Comparison of ENCODE assay signal across 9 mouse cellular contexts in the genomic region with DNA sequence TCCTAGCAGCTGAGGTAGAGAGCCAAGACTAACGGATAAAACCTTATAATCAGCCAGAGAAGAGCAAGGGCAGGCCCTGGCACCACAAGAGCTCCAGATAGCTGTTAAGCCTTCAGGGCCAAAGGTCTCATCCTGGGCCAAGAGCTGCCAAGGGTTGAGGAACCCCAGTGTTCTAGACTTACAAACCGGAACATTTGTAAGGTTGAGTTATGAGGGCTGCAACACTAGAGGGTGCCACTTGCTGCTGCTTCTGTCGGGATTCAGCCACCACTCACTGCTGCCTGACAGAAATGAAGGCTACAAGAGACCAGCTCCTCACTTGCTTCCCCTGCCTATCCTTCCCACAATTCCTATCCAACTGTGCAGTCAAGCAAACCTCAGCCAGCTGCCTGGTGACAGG. TPM values are rescaled to one million over a fixed set of nuclear protein-coding genes. Genes with fewer than 3 reads are reported as not detected.
DNase-seq lines count a peak whose midpoint lies in the region; ATAC-seq and TF ChIP-seq lines count a peak whose summit lies in the region.
"Had no signal": no experiment of that assay in that cellular context is flagged by ENCODE, and none has a peak within 500 bp of the region (broad histone marks: within the 10 kb centered on the region; RNA-seq: fewer than 3 reads in every experiment).

No protein-coding gene starts in this region.

- H3K4me3 ChIP-seq in G1E (ENCODE audit: low read depth, low read length): no peak overlapping the region
- no peak overlapping the region for H3K4me3 ChIP-seq in heart, embryonic 13.5 days
- no peak overlapping the region for H3K4me3 ChIP-seq in thymus, adult 2 months (ENCODE audit: control insufficient read depth, insufficient read depth, low read length)

- peak; percentile 42 for TF ChIP-seq CTCF in G1E (IDR thresholded peaks at IDR 0.05; ENCODE audit: low read depth, low read length)
- peak; percentile 64; the same call in 1 of the 2 replicates for TF ChIP-seq CTCF in thymus, adult 2 months (IDR thresholded peaks at IDR 0.05; ENCODE audit: borderline replicate concordance, control insufficient read depth, extremely low read depth, insufficient read depth, low read length, poor library complexity)

- peaks cover 9% of the 10 kb centered on the region for H3K27me3 ChIP-seq in G1E (ENCODE audit: insufficient read depth, low read length)
- no peaks in the 10 kb centered on the region for H3K27me3 ChIP-seq in heart, embryonic 13.5 days (replicated peaks)
- H3K27me3 ChIP-seq in thymus, adult 2 months (ENCODE audit: control insufficient read depth, insufficient read depth, low read length): no peaks in the 10 kb centered on the region
- H3K27me3 ChIP-seq: neural tube, embryonic 12.5 days had no signal

- no peaks in the 10 kb centered on the region for H3K9me3 ChIP-seq in G1E (replicated peaks)
- no peaks in the 10 kb centered on the region for H3K9me3 ChIP-seq in heart, embryonic 13.5 days
- H3K9me3 ChIP-seq: neural tube, embryonic 12.5 days had no signal

- 0 out of 2 replicates have a peak overlapping the region, but pooled peaks have one; percentile 28 for H3K27ac ChIP-seq in heart, embryonic 13.5 days (replicated peaks)
- no peak overlapping the region for H3K27ac ChIP-seq in thymus, adult 2 months (ENCODE audit: control insufficient read depth, insufficient read depth, low read length)
- H3K27ac ChIP-seq: neural tube, embryonic 12.5 days had no signal

- H3K36me3 ChIP-seq in G1E (replicated peaks): peaks cover 2% of the 10 kb centered on the region
- no peaks in the 10 kb centered on the region for H3K36me3 ChIP-seq in heart, embryonic 13.5 days
- H3K36me3 ChIP-seq in thymus, adult 2 months (ENCODE audit: control insufficient read depth, insufficient read depth, low read length): no peaks in the 10 kb centered on the region
- H3K36me3 ChIP-seq: neural tube, embryonic 12.5 days had no signal

- peak; percentile 63 for DNase-seq in gastrocnemius, adult 18-20 months (ENCODE audit: low spot score)
- no peak for DNase-seq in gastrocnemius, postnatal 4 days (ENCODE audit: low spot score in 2 of 2)
- peak; percentile 59 for DNase-seq in G1E (ENCODE audit: low spot score)
- DNase-seq in cerebellum, adult 9-10 months: peak; percentile 61
- peak; percentile 37 to 64 for DNase-seq in left cerebral cortex, adult 9 months (ENCODE audit: low spot score in 2 of 2)
- DNase-seq in naive thymus-derived CD4-positive, alpha-beta T cell, adult 2 months (ENCODE audit: low read depth): peak; percentile 76
- DNase-seq in thymus, adult 2 months: peak; percentile 65

- ATAC-seq in G1E (ENCODE audit: extremely low read depth, insufficient number of reproducible peaks, low FRiP score, poor library complexity, severe bottlenecking): peak; percentile 4; the same call in 1 of the 2 replicates
- ATAC-seq in heart, embryonic 13.5 days (ENCODE audit: extremely low read depth, insufficient number of reproducible peaks, low FRiP score, low TSS enrichment): no peak

- H3K9ac ChIP-seq in heart, embryonic 13.5 days: no peak overlapping the region

- H3K4me1 ChIP-seq in G1E (ENCODE audit: insufficient read depth, low read depth, low read length): peaks cover 22% of the 10 kb centered on the region
- peaks cover 31% of the 10 kb centered on the region for H3K4me1 ChIP-seq in heart, embryonic 13.5 days
- peaks cover 4% of the 10 kb centered on the region for H3K4me1 ChIP-seq in thymus, adult 2 months (replicated peaks; ENCODE audit: control insufficient read depth, insufficient read depth, low read length)

- 22% methylated on average over 3 of the region's 3 CpGs for WGBS in heart, embryonic 13.5 days
- 16% methylated on average over 3 of the region's 3 CpGs for WGBS in thymus, adult 2 months

- peak overlapping the region; percentile 81; the same call in 1 of the 2 replicates for H3K4me2 ChIP-seq in heart, embryonic 13.5 days

- TF ChIP-seq POLR2A in thymus, adult 2 months (IDR thresholded peaks at IDR 0.05; ENCODE audit: control insufficient read depth, extremely low read depth, insufficient read depth, low read length, poor library complexity): no peak

RNA-seq across cellular contexts. Expression of a gene that starts 1.3 kb away (rescaled TPM):
- total RNA-seq in gastrocnemius, adult 18-20 months (2021): 100 to 1,000 TPM; 168 to 201 TPM
- total RNA-seq in gastrocnemius, postnatal 4 days (2021): 100 to 1,000 TPM; 109 to 112 TPM
- total RNA-seq in G1E (2014; fragmentation: Nextera tagmentation): 63.6 and 71.5 TPM in 2 replicates
- 56.3 and 57.9 TPM in 2 replicates for total RNA-seq in G1E (2017)
- polyA plus RNA-seq in G1E (2012): 4.2 and 5.5 TPM in 2 replicates
- 79.8 and 94.2 TPM in 2 replicates for polyA plus RNA-seq in heart, embryonic 13.5 days (2015; fragmentation: Nextera tagmentation; extraction: Ambion mirVana)
- 44.8 and 62.4 TPM in 2 replicates for polyA plus RNA-seq in thymus, adult 2 months (2012; rRNA removed)

Comparison
In these comparisons a context has a peak if more than half of its experiments do, and no peak if none do; other contexts are left out.
1. DNase-seq: peak in gastrocnemius, adult 18-20 months (single experiment), G1E (single experiment), cerebellum, adult 9-10 months (single experiment), left cerebral cortex, adult 9 months (2 of 2), naive thymus-derived CD4-positive, alpha-beta T cell, adult 2 months (single experiment) and thymus, adult 2 months (single experiment); none in gastrocnemius, postnatal 4 days (0 of 2).